Mouse (Mus musculus) megakaryocyte, embryonic 14.5 days (primary cell): Measurements from ENCODE around the gene Igf2. TPM values are rescaled to one million over a fixed set of nuclear protein-coding genes. Genes with fewer than 3 reads are reported as not detected.

Experiments used
- H3K27me3 ChIP-seq: replicated peaks from 2 replicates; pipeline ENCODE3; 2012; ENCODE audit warnings: inconsistent platforms
- H3K36me3 ChIP-seq: replicated peaks from 2 replicates; pipeline ENCODE3; 2012; ENCODE audit warnings: low read length, inconsistent platforms, mixed read lengths
- H3K4me1 ChIP-seq: 2 replicates; pipeline ENCODE4 v1.6.1; 2012; ENCODE audit warnings: inconsistent platforms
- H3K4me3 ChIP-seq: replicated peaks from 2 replicates; pipeline ENCODE3; 2012; ENCODE audit warnings: moderate library complexity, mild to moderate bottlenecking, inconsistent platforms
- H3K9me3 ChIP-seq: 2 replicates; pipeline ENCODE4 v1.6.1; 2012; ENCODE audit warnings: inconsistent platforms
- FLI1 ChIP-seq: IDR thresholded peaks from 2 replicates; pipeline ENCODE4 v1.6.1; 2012; ENCODE audit warnings: low read length, inconsistent platforms, mixed read lengths
- GATA1 ChIP-seq: IDR thresholded peaks from 3 replicates; pipeline ENCODE4 v1.6.1; 2012; ENCODE audit warnings: mixed read lengths, low read length, inconsistent platforms, borderline replicate concordance
- polyA plus RNA-seq: library from polyadenylated mRNA; stranded (reverse); fragments of >175 nt; gene quantifications from 2 replicates; pipeline ENCODE4 v1.2.3, GENCODE M21; 2012; ENCODE audit warnings: low replicate concordance; ENCODE audit not compliant: insufficient read depth

Gene Igf2
- polyA plus RNA-seq, 1 experiment: not detected

DNA sequence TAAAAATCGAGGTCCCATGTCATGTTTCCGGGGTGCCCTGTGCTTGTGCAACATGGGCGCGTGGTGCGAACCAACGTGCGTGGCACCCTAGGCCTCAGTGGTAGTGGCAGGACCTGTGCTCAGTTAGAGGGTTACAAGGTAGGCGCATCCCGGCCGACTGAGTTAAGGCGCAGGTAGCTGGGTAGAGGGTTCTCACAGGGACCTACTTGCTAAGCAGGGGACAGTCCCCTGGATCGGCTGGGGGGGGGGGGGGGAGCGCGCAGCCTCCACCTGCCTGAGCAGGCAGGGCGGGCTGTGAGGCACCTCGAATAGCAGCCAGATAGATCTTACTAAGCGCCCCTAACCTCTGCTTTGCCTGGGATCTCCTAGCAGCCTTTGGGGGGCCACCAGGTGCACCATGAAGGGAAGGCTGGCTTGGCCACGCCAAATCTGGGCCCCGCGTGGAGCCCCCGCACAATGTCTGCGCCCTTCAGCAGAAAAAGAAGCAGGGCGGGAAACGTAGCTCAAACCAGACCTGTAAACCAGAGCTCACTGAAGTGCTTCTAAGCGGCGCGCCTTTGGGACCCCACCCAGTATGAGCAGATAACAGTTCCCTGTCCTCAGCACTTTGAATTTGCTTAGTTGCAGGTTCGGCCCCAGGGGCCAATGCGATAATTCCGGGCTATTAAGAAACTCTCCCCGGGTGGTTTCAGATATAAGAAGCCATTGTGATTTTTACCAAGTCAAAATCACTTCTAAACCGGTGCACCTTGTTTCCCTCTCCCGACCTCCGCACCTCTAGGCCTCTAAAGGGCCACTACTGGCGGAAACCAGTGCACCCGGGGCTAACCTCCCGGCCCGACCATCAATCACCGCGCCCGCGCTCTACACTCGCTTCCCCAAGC, 6.6 kb downstream of the Igf2 start:
- Histone ChIP-seq H3K4me1 (peaks cover 11% of the 10 kb centered on the region), H3K36me3 (no peaks in the 10 kb centered on the region), H3K4me3 (no peak overlapping the region), H3K27me3 (peaks cover 96% of the 10 kb centered on the region), H3K9me3 (no peaks in the 10 kb centered on the region; the same call in 1 of the 2 replicates)
- TF ChIP-seq GATA1: no peak
- TF ChIP-seq FLI1: no peak

- peaks cover 11% of the 10 kb centered on the region for H3K4me1 ChIP-seq
- H3K36me3 ChIP-seq: no peaks in the 10 kb centered on the region
- H3K27me3 ChIP-seq: peaks cover 96% of the 10 kb centered on the region
- TF ChIP-seq FLI1 (no peak), GATA1 (no peak)
- H3K4me3 ChIP-seq: peak overlapping the region; percentile 85
- H3K9me3 ChIP-seq: no peaks in the 10 kb centered on the region; the same call in 1 of the 2 replicates
These were observed 7.4 kb downstream of the Igf2 start for GRCm38 (mm10) chr7:142659181-142659681.

GRCm38 (mm10) chr7:142658681-142659180, 7.9 kb downstream of the Igf2 start:
- Histone ChIP-seq H3K4me3 (peak overlapping the region; percentile 85), H3K36me3 (no peaks in the 10 kb centered on the region), H3K9me3 (no peaks in the 10 kb centered on the region; the same call in 1 of the 2 replicates), H3K4me1 (peaks cover 11% of the 10 kb centered on the region), H3K27me3 (peaks cover 96% of the 10 kb centered on the region)
- TF ChIP-seq GATA1 (no peak), FLI1 (no peak)

DNA sequence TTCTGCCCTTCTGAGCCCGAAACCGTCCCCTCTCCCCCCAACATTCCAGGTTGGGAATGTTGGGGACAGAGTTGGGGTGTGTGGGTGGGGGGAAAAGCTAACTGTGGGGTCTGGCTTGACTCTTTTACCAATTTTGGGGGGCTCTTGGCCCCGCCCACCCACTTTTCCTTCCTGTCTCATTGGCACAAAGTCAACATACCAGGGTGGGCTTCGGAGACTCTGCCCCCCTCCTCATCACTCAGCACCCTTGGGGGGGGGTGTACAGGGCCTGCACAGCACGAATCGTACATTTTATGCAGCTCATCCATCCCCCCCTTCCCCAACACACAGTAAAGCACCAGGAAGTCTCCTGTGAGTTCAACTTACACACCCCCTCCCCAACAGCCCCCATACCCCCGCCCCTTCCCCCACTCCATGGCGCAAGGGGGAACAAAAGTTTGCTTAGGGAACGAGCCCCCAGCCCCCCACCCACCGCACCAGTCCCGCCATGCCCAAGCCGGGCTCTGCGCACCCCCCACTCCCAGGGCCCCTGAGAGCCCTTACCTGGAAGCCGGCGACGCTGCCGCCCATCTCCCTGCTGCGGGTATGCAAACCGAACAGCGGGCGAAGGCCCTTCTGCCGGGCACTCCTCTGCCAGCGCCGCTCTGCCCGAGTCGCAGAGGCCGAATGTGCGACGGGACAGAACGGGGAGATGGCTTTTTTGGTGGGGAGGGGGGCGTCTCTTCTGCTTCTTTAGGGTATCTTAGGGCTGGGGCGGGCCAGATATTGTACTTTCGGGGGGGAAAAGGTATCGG, 8.6 kb downstream of the Igf2 start:
- Histone ChIP-seq H3K9me3 (no peaks in the 10 kb centered on the region; the same call in 1 of the 2 replicates), H3K27me3 (peaks cover 93% of the 10 kb centered on the region), H3K4me3 (peak overlapping the region; percentile 85), H3K4me1 (peaks cover 11% of the 10 kb centered on the region), H3K36me3 (no peaks in the 10 kb centered on the region)
- TF ChIP-seq GATA1 (no peak), FLI1 (no peak)

GRCm38 (mm10) chr7:142657341-142657791, 9.2 kb downstream of the Igf2 start:
- Histone ChIP-seq H3K36me3 (no peaks in the 10 kb centered on the region), H3K27me3 (peaks cover 93% of the 10 kb centered on the region), H3K4me1 (peaks cover 11% of the 10 kb centered on the region), H3K4me3 (no peak overlapping the region), H3K9me3 (no peaks in the 10 kb centered on the region; the same call in 1 of the 2 replicates)
- TF ChIP-seq FLI1: no peak
- TF ChIP-seq GATA1: no peak

GRCm38 (mm10) chr7:142656055-142656454, 10.6 kb downstream of the Igf2 start:
- Histone ChIP-seq H3K4me1 (peaks cover 11% of the 10 kb centered on the region), H3K9me3 (no peaks in the 10 kb centered on the region; the same call in 1 of the 2 replicates), H3K4me3 (no peak overlapping the region), H3K27me3 (peaks cover 88% of the 10 kb centered on the region), H3K36me3 (no peaks in the 10 kb centered on the region)
- TF ChIP-seq FLI1 (no peak), GATA1 (no peak)

- H3K9me3 ChIP-seq: no peaks in the 10 kb centered on the region; the same call in 1 of the 2 replicates
- no peak for TF ChIP-seq FLI1
- no peak for TF ChIP-seq GATA1
- no peak overlapping the region for H3K4me3 ChIP-seq
- H3K36me3 ChIP-seq: no peaks in the 10 kb centered on the region
- peaks cover 11% of the 10 kb centered on the region for H3K4me1 ChIP-seq
- peaks cover 88% of the 10 kb centered on the region for H3K27me3 ChIP-seq
These were observed 11.0 kb downstream of the Igf2 start for GRCm38 (mm10) chr7:142655633-142656032.

DNA sequence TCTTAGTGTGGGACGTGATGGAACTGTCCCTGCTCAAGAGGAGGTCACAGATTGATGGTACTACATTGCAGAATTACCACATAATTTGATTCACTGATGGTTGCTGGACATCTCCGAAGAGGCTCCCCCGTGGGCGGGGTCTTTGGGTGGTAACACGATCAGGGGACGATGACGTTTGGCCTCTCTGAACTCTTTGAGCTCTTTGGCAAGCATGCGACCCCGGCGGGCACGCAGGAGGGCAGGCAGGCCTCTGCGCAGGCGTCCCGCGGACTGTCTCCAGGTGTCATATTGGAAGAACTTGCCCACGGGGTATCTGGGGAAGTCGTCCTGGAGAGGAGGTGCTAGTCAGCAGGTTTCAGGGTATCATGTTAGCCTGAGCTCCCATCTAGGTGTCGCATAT, 12.9 kb downstream of the Igf2 start:
- peaks cover 84% of the 10 kb centered on the region for H3K27me3 ChIP-seq
- H3K4me3 ChIP-seq: no peak overlapping the region

DNA sequence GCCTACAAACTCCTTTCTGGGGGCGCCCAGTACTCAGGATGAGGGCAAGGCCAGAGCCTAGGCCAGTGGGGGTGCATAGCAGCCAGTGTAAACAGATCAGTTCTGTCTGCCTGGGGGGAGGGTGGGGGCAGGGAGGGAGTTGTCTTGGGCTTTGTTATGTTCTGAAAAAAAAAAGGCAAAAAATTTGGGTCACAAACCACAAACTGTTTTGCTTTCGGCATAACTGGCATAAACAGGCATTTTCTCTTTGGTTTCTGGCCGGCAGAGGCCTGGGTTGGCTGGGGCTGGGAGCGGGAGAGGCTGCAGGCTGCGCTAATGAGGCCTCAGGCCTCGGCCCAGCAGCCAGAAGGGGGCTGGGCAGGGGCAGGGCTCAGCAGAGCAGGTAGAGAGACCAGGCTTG, 19.9 kb downstream of the Igf2 start:
- no peaks in the 10 kb centered on the region for H3K4me1 ChIP-seq
- H3K27me3 ChIP-seq: peaks cover 65% of the 10 kb centered on the region
- TF ChIP-seq FLI1 (no peak), GATA1 (no peak)

More for the DNA sequence above, 12.9 kb downstream of the Igf2 start:
- Histone ChIP-seq H3K36me3 (no peaks in the 10 kb centered on the region), H3K9me3 (no peaks in the 10 kb centered on the region), H3K4me1 (peaks cover 6% of the 10 kb centered on the region)
- TF ChIP-seq FLI1: no peak
- TF ChIP-seq GATA1: no peak

More for the DNA sequence above, 19.9 kb downstream of the Igf2 start:
- Histone ChIP-seq H3K36me3 (no peaks in the 10 kb centered on the region), H3K9me3 (peaks cover 7% of the 10 kb centered on the region), H3K4me3 (no peak overlapping the region)
